7 mouse cellular contexts compared by ENCODE assay signal in the genomic region with DNA sequence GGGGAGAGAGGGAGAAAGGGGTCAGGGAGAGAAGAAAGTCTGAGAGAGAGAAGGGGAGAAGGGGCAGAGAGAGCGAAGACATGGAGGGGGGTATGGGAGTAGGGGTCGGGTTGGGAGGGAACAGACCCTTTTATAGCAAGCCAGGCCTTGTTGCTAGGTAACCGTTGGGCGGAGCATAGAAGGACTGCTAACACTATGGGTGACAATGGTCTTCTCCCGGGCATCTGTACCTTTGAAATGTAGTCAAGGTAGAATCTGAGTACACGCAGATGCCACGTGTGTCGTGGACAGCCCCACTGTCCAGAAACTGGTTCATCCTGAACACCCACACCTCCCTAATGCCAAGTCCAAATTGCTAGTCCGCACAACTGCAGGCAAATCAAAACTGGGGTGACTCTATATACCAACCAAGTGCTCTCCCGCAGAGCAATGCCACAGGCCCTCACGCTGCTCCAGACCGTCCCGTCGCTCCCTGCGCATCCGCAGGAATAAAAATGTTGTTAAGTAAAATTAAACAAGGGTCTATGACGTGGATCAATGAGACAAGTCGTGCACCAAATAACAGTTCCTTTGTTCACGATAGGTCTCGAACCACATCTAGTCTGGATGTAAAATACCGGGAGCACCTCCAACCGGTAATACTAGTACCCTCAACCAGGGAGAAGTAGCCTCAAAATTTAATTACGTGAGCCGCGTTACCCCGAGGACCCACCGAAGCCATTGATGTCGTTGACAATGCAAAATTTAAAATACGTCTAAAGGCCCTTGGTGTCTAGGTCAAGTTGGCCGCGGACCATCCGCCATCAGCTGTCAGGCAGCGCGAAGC. TPM values are rescaled to one million over a fixed set of nuclear protein-coding genes. Genes with fewer than 3 reads are reported as not detected.
DNase-seq lines count a peak whose midpoint lies in the region; ATAC-seq and TF ChIP-seq lines count a peak whose summit lies in the region.

No protein-coding gene starts in this region.

- H3K36me3 ChIP-seq in forebrain, postnatal 0 days (ENCODE audit: insufficient read depth): peaks cover 8% of the 10 kb centered on the region
- peaks cover 16% of the 10 kb centered on the region for H3K36me3 ChIP-seq in limb, embryonic 14.5 days (ENCODE audit: control insufficient read depth, insufficient read depth, low read length)
- peaks cover 9% of the 10 kb centered on the region for H3K36me3 ChIP-seq in midbrain, embryonic 15.5 days (replicated peaks)

- H3K27ac ChIP-seq in forebrain, postnatal 0 days (ENCODE audit: low read depth, low read length): peak overlapping the region; percentile 96
- H3K27ac ChIP-seq in limb, embryonic 14.5 days (replicated peaks; ENCODE audit: low read depth, low read length): no peak overlapping the region; the same call in 1 of the 2 replicates
- H3K27ac ChIP-seq in midbrain, embryonic 15.5 days: peak overlapping the region; percentile 100

- peak; percentile 52 to 55 for DNase-seq in right cerebral cortex, postnatal 10 days (ENCODE audit: low spot score in 2 of 2)
- no peak for DNase-seq in right cerebral cortex, postnatal 36 days (ENCODE audit: low spot score in 2 of 2)
- peak; percentile 62 for DNase-seq in brain, adult 2 months (ENCODE audit: low read depth, low spot score)
- DNase-seq in forebrain, postnatal 0 days: peak; percentile 69
- DNase-seq in limb, embryonic 14.5 days (ENCODE audit: low spot score): peak; percentile 6
- DNase-seq in natural killer cell, adult 2 months (ENCODE audit: low spot score in 2 of 2): no peak

- H3K27me3 ChIP-seq in forebrain, postnatal 0 days (ENCODE audit: insufficient read depth, low read length): no peaks in the 10 kb centered on the region
- no peaks in the 10 kb centered on the region for H3K27me3 ChIP-seq in limb, embryonic 14.5 days (ENCODE audit: control insufficient read depth, insufficient read depth, low read length)
- H3K27me3 ChIP-seq in midbrain, embryonic 15.5 days (replicated peaks): no peaks in the 10 kb centered on the region

- 0 out of 2 replicates have a peak, but pooled peaks cover 7% of the 10 kb centered on the region for H3K4me1 ChIP-seq in forebrain, postnatal 0 days (ENCODE audit: insufficient read depth)
- H3K4me1 ChIP-seq in limb, embryonic 14.5 days (ENCODE audit: control insufficient read depth, insufficient read depth, low read length): peaks cover 10% of the 10 kb centered on the region
- H3K4me1 ChIP-seq in midbrain, embryonic 15.5 days: peaks cover 14% of the 10 kb centered on the region

- WGBS in forebrain, postnatal 0 days: 7% methylated on average over 34 of the region's 34 CpGs
- WGBS in limb, embryonic 14.5 days: 9% methylated on average over 34 of the region's 34 CpGs
- WGBS in midbrain, embryonic 15.5 days: 7% methylated on average over 34 of the region's 34 CpGs

- peak overlapping the region; percentile 62 for H3K4me2 ChIP-seq in forebrain, postnatal 0 days (ENCODE audit: low read depth)
- peak overlapping the region; percentile 81 for H3K4me2 ChIP-seq in limb, embryonic 14.5 days (replicated peaks; ENCODE audit: low read depth, low read length, severe bottlenecking)
- peak overlapping the region; percentile 75 for H3K4me2 ChIP-seq in midbrain, embryonic 15.5 days

- H3K9me3 ChIP-seq in forebrain, postnatal 0 days (ENCODE audit: low read length): no peaks in the 10 kb centered on the region
- H3K9me3 ChIP-seq in limb, embryonic 14.5 days (ENCODE audit: control insufficient read depth, low read length): no peaks in the 10 kb centered on the region
- H3K9me3 ChIP-seq in midbrain, embryonic 15.5 days: no peaks in the 10 kb centered on the region

- peak overlapping the region; percentile 87 for H3K9ac ChIP-seq in forebrain, postnatal 0 days
- H3K9ac ChIP-seq in limb, embryonic 14.5 days (ENCODE audit: low read depth, low read length, severe bottlenecking): peak overlapping the region; percentile 78
- H3K9ac ChIP-seq in midbrain, embryonic 15.5 days: peak overlapping the region; percentile 91

- peak overlapping the region; percentile 87 for H3K4me3 ChIP-seq in forebrain, postnatal 0 days (ENCODE audit: low read depth, low read length)
- H3K4me3 ChIP-seq in limb, embryonic 14.5 days (replicated peaks; ENCODE audit: low read length): peak overlapping the region; percentile 90
- H3K4me3 ChIP-seq in midbrain, embryonic 15.5 days: peak overlapping the region; percentile 97

- no peak for TF ChIP-seq CTCF in forebrain, postnatal 0 days (IDR thresholded peaks at IDR 0.05; ENCODE audit: low read depth)

- peak; percentile 55 for ATAC-seq in forebrain, postnatal 0 days
- peak; percentile 45 for ATAC-seq in limb, embryonic 14.5 days (ENCODE audit: low FRiP score, low read depth)
- ATAC-seq in midbrain, embryonic 15.5 days (replicated peaks): peak; percentile 68

- TF ChIP-seq POLR2A in limb, embryonic 14.5 days (IDR thresholded peaks at IDR 0.05; ENCODE audit: borderline replicate concordance, extremely low read depth, insufficient read depth, insufficient read length): no peak

RNA-seq across cellular contexts. Expression of gene Afg3l1, which starts 0.6 kb away (rescaled TPM):
- total RNA-seq in forebrain, postnatal 0 days (2014; rRNA removed): 14.7 and 20.1 TPM in 2 replicates
- 32.0 and 40.7 TPM in 2 replicates for polyA plus RNA-seq in forebrain, postnatal 0 days (2015; fragmentation: Nextera tagmentation; extraction: Ambion mirVana)
- polyA plus RNA-seq in limb, embryonic 14.5 days (2012; rRNA removed): 29.5 and 31.1 TPM in 2 replicates
- polyA plus RNA-seq in limb, embryonic 14.5 days (2014; fragmentation: Nextera tagmentation; extraction: Ambion mirVana): 30.8 and 37.6 TPM in 2 replicates
- 52.6 and 59.0 TPM in 2 replicates for polyA plus RNA-seq in midbrain, embryonic 15.5 days (2015; fragmentation: Nextera tagmentation; extraction: Ambion mirVana)

RNA-seq across cellular contexts. Expression of gene Dbndd1, which starts 38.1 kb away (rescaled TPM):
- total RNA-seq in forebrain, postnatal 0 days (2014; rRNA removed): 69.5 and 106 TPM in 2 replicates
- polyA plus RNA-seq in forebrain, postnatal 0 days (2015; fragmentation: Nextera tagmentation; extraction: Ambion mirVana): 70.8 and 74.5 TPM in 2 replicates
- 8.3 and 10.4 TPM in 2 replicates for polyA plus RNA-seq in limb, embryonic 14.5 days (2012; rRNA removed)
- polyA plus RNA-seq in limb, embryonic 14.5 days (2014; fragmentation: Nextera tagmentation; extraction: Ambion mirVana): 10.3 and 12.6 TPM in 2 replicates
- 106 and 107 TPM in 2 replicates for polyA plus RNA-seq in midbrain, embryonic 15.5 days (2015; fragmentation: Nextera tagmentation; extraction: Ambion mirVana)

RNA-seq across cellular contexts. Expression of gene Gas8, which starts 41.5 kb away (rescaled TPM):
- 32.7 and 33.7 TPM in 2 replicates for total RNA-seq in forebrain, postnatal 0 days (2014; rRNA removed)
- polyA plus RNA-seq in forebrain, postnatal 0 days (2015; fragmentation: Nextera tagmentation; extraction: Ambion mirVana): 46.2 and 51.9 TPM in 2 replicates
- polyA plus RNA-seq in limb, embryonic 14.5 days (2012; rRNA removed): 19.6 and 34.0 TPM in 2 replicates
- 30.9 and 36.4 TPM in 2 replicates for polyA plus RNA-seq in limb, embryonic 14.5 days (2014; fragmentation: Nextera tagmentation; extraction: Ambion mirVana)
- 44.4 and 45.6 TPM in 2 replicates for polyA plus RNA-seq in midbrain, embryonic 15.5 days (2015; fragmentation: Nextera tagmentation; extraction: Ambion mirVana)

RNA-seq across cellular contexts. Expression of gene Def8, which starts 53.8 kb away (rescaled TPM):
- total RNA-seq in forebrain, postnatal 0 days (2014; rRNA removed): 35.8 and 41.4 TPM in 2 replicates
- polyA plus RNA-seq in forebrain, postnatal 0 days (2015; fragmentation: Nextera tagmentation; extraction: Ambion mirVana): 35.0 and 36.4 TPM in 2 replicates
- polyA plus RNA-seq in limb, embryonic 14.5 days (2012; rRNA removed): 37.1 and 49.2 TPM in 2 replicates
- 42.2 and 42.7 TPM in 2 replicates for polyA plus RNA-seq in limb, embryonic 14.5 days (2014; fragmentation: Nextera tagmentation; extraction: Ambion mirVana)
- 48.4 and 49.8 TPM in 2 replicates for polyA plus RNA-seq in midbrain, embryonic 15.5 days (2015; fragmentation: Nextera tagmentation; extraction: Ambion mirVana)

Comparison
In these comparisons a context has a peak if more than half of its experiments do, and no peak if none do; other contexts are left out.
1. DNase-seq: peak in right cerebral cortex, postnatal 10 days (2 of 2), brain, adult 2 months (single experiment), forebrain, postnatal 0 days (single experiment) and limb, embryonic 14.5 days (single experiment); none in right cerebral cortex, postnatal 36 days (0 of 2) and natural killer cell, adult 2 months (0 of 2).
2. Peak in every context shown above with its lines, with median percentiles within 50 percentile points of each other: ATAC-seq, H3K4me2 ChIP-seq, H3K4me3 ChIP-seq and H3K9ac ChIP-seq.